Mouse (Mus musculus) bone marrow macrophage, adult 2 months (primary cell): ENCODE data around the gene Ilf3. TPM values are rescaled to one million over a fixed set of nuclear protein-coding genes. Genes with fewer than 3 reads are reported as not detected.
A peak's percentile ranks its signal among the peaks of the same experiment; 100 is the strongest.
"Not testable (repeated sequence)": the region's sequence is repeated elsewhere in the genome, so short reads cannot be mapped to it uniquely, and the experiment has no call there.

ENCODE experiments used
- H3K27ac ChIP-seq: 2 replicates; pipeline ENCODE4 v1.5.1; 2012; ENCODE audit warnings: low read depth, low read length; ENCODE audit not compliant: insufficient read depth
- H3K4me1 ChIP-seq: 2 replicates; pipeline ENCODE4 v1.6.1; 2012; ENCODE audit warnings: low read length; ENCODE audit not compliant: control insufficient read depth, insufficient read depth
- H3K4me3 ChIP-seq: 2 replicates; pipeline ENCODE4 v1.5.1; 2012; ENCODE audit warnings: mild to moderate bottlenecking, low read length, moderate library complexity; ENCODE audit not compliant: insufficient read depth
- CTCF ChIP-seq: IDR thresholded peaks from 2 replicates; pipeline ENCODE4 v1.5.1; 2012; ENCODE audit warnings: low read depth, mild to moderate bottlenecking, low read length, moderate library complexity
- POLR2A ChIP-seq: IDR thresholded peaks from 2 replicates; pipeline ENCODE4 v1.6.1; 2012; ENCODE audit warnings: mild to moderate bottlenecking, low read depth, low read length, borderline replicate concordance
- polyA plus RNA-seq: library from polyadenylated mRNA; stranded (reverse); fragments of >200 nt; gene quantifications from 2 replicates; pipeline ENCODE4 v1.2.4, GENCODE M21; 2012; ENCODE audit not compliant: missing spikeins, insufficient read depth, insufficient read length

Gene Ilf3
- 33.3 and 42.9 TPM in 2 replicates for polyA plus RNA-seq

DNA sequence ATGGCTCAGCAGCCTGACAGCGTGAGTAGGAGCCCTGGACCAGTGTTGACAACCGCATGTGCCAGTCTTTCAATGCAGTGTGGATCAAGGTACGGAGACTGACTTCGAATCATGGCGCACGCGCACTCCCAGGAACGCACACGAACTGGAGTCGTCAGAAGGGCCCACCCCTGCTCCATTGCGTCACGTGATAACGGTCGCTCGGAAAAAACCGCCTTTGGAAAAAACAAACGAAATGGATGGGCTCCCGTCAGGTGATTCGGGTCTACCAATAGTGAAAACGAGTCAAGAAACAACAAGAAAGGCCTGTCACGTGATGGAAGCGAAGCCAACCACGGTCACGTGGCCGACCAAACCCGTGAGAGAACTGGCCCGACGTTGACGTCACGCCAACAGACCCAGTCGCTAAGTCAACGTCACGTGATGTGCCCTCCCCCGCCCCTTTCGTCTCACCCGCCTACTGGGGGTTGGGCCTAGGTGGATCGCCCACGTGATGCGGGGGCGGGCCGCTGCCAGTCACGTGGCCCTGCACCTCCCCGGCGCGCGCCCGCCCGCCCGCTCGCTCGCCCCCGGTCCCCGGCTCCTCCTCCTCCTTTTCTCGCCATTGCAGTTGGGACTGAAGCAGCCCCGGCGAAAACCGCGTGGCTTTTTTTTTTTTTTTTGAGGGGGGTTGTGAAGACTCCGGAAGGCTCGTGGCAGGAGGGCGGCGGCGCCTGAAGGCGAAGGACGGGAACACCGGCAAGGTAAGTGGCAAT is at the start of gene Ilf3:
Ilf3 (plus strand) TSS at position 515 of the 755 bp plus-strand sequence.
- TF ChIP-seq POLR2A (no peak; the same call in 1 of the 2 replicates), CTCF (no peak)
- Histone ChIP-seq H3K4me3 (peak within 1 kb of the TSS; percentile 83), H3K27ac (peak within 1 kb of the TSS; percentile 64), H3K4me1 (peaks cover 17% of the 10 kb centered on the region)

GRCm38 (mm10) chr9:21318792-21319191 is 48.9 kb upstream of the Ilf3 start:
- H3K4me1 ChIP-seq, result peaks cover 21% of the 10 kb centered on the region
- H3K27ac ChIP-seq, result no peak overlapping the region
- TF ChIP-seq POLR2A (no peak), CTCF (no peak)
- no peak overlapping the region for H3K4me3 ChIP-seq

DNA sequence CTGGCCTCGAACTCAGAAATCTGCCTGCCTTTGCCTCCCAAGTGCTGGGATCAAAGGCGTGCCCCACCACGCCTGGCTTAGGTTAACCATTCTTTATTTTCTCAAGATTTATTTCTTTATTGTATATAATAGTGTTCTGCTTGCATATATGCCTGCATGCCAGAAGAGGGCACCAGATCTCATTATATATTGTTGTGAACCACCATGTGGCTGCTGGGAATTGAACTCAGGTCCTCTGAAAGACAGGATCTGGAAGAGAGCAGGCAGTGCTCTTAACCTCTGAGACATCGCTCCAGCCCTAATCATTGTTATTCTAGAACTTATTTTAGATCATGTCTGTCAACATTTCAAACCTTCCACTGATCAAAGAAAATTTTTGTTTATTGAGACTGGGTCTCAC is 48.2 kb upstream of the Ilf3 start:
- Histone ChIP-seq H3K4me3 (no peak overlapping the region), H3K4me1 (peaks cover 21% of the 10 kb centered on the region), H3K27ac (no peak overlapping the region)
- no peak for TF ChIP-seq POLR2A
- no peak for TF ChIP-seq CTCF

- no peak overlapping the region for H3K27ac ChIP-seq
- H3K4me1 ChIP-seq, result peaks cover 21% of the 10 kb centered on the region
- H3K4me3 ChIP-seq, result peak overlapping the region; percentile 66
- no peak for TF ChIP-seq CTCF
- TF ChIP-seq POLR2A, result no peak
Observed at GRCm38 (mm10) chr9:21320280-21320618, 47.4 kb upstream of the Ilf3 start.

- no peak for TF ChIP-seq POLR2A
- no peak for TF ChIP-seq CTCF
- Histone ChIP-seq H3K4me3 (peak within 1 kb of the TSS; percentile 66), H3K27ac (peak within 1 kb of the TSS; percentile 21; the same call in 1 of the 2 replicates), H3K4me1 (peaks cover 21% of the 10 kb centered on the region)
Observed at GRCm38 (mm10) chr9:21320619-21321512, 46.8 kb upstream of the Ilf3 start, which contains the start of gene Slc44a2. Slc44a2 (plus strand) TSS chr9:21320698.

- no peak for TF ChIP-seq POLR2A
- Histone ChIP-seq H3K27ac (peak overlapping the region; percentile 21), H3K4me1 (peaks cover 21% of the 10 kb centered on the region), H3K4me3 (peak overlapping the region; percentile 66)
Observed at GRCm38 (mm10) chr9:21321513-21321835, 46.2 kb upstream of the Ilf3 start.

GRCm38 (mm10) chr9:21322211-21322916 is 45.3 kb upstream of the Ilf3 start:
- Histone ChIP-seq H3K4me1 (peaks cover 17% of the 10 kb centered on the region), H3K4me3 (no peak overlapping the region), H3K27ac (no peak overlapping the region)
- no peak for TF ChIP-seq CTCF
- no peak for TF ChIP-seq POLR2A

GRCm38 (mm10) chr9:21322917-21323297 is 44.8 kb upstream of the Ilf3 start:
- not testable (repeated sequence) for H3K4me3 ChIP-seq, H3K27ac ChIP-seq
- H3K4me1 ChIP-seq, result peaks cover 19% of the 10 kb centered on the region

DNA sequence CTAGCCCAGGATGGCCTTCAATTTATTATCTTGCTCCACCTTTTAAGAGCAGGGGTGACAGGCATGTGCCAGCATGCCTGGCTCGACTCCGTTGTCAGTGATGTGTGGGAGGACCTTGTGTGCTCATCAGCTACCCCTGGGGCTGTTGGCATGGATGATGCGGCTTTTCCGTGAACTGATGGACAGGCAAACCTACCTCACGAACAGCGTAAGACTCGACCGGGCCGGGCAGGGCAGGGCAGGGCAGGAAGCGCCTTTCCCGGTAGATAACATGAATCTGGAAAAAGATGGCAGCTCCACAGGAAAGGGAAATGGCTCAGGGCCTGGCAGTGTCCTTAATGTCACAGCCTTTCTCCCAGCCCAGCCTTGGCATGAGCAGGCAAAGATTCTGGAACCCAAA is 43.4 kb upstream of the Ilf3 start:
- H3K4me1 ChIP-seq, result peaks cover 20% of the 10 kb centered on the region
- no peak overlapping the region for H3K27ac ChIP-seq
- no peak for TF ChIP-seq CTCF
- TF ChIP-seq POLR2A, result no peak
- H3K4me3 ChIP-seq, result no peak overlapping the region
